20 mouse cellular contexts compared by ENCODE assay signal in the genomic region with DNA sequence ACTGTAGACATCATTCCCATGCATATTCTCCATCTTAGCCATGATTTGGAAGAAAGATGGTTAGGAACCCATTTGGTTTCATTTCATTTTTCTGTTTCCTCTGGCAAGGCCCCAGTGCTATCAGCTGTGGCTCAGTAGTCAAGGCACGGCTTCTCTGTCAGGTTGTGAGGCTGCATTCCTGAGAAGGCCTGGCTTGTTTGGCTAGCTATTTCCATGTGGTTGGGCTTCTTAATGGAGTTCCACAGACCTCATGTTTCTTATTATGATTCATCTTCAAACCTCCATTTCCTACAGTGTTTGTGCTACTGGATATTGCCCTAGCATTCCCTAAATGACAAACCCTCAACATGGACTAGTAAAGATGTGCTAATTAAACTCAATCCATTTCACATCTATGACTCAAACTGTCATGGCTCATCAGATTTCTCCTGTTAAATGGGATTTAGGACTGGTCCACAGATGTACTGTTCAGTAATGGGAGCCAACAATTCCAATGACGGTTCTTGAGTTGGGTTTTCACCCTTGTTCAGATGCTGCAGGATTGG.
"Had no signal": no experiment of that assay in that cellular context is flagged by ENCODE, and none has a peak within 500 bp of the region (broad histone marks: within the 10 kb centered on the region; RNA-seq: fewer than 3 reads in every experiment).

No protein-coding gene starts in this region.

- H3K9ac ChIP-seq: lung, embryonic 15.5 days; midbrain, embryonic 13.5 days; midbrain, embryonic 15.5 days; neural tube, embryonic 13.5 days; neural tube, embryonic 15.5 days had no signal

- DNase-seq: lung, adult 2 months; lung, postnatal 14 days; lung, postnatal 36 days; retina, postnatal 1 day; right cerebral cortex, adult 18-20 months; right cerebral cortex, postnatal 25 days; right cerebral cortex, postnatal 4 days; spleen, adult 18-20 months; thymus, adult 18-20 months; thymus, postnatal 14 days; thymus, postnatal 36 days had no signal

- H3K4me1 ChIP-seq: megakaryocyte, embryonic 14.5 days; neural tube, embryonic 15.5 days had no signal

- H3K4me2 ChIP-seq: lung, embryonic 15.5 days; midbrain, embryonic 11.5 days; midbrain, embryonic 13.5 days; midbrain, embryonic 15.5 days; neural tube, embryonic 13.5 days; neural tube, embryonic 15.5 days had no signal

- H3K36me3 ChIP-seq: lung, embryonic 15.5 days; midbrain, embryonic 13.5 days; midbrain, embryonic 15.5 days; neural tube, embryonic 13.5 days; neural tube, embryonic 15.5 days had no signal

- ATAC-seq: lung, postnatal 0 days; midbrain, embryonic 13.5 days; midbrain, embryonic 15.5 days had no signal

- H3K27me3 ChIP-seq: lung, embryonic 15.5 days; megakaryocyte, embryonic 14.5 days; midbrain, embryonic 13.5 days; midbrain, embryonic 15.5 days; neural tube, embryonic 13.5 days; neural tube, embryonic 15.5 days had no signal

- H3K27ac ChIP-seq: lung, embryonic 15.5 days; macrophage; midbrain, embryonic 13.5 days; midbrain, embryonic 15.5 days; neural tube, embryonic 13.5 days; neural tube, embryonic 15.5 days had no signal

- H3K4me3 ChIP-seq: lung, embryonic 15.5 days; megakaryocyte, embryonic 14.5 days; midbrain, embryonic 13.5 days; midbrain, embryonic 15.5 days; neural tube, embryonic 13.5 days; neural tube, embryonic 15.5 days had no signal

- H3K9me3 ChIP-seq: lung, embryonic 15.5 days; midbrain, embryonic 13.5 days; midbrain, embryonic 15.5 days; neural tube, embryonic 13.5 days; neural tube, embryonic 15.5 days had no signal
